Mouse (Mus musculus) retina, postnatal 1 day (tissue): ENCODE measurements at regions not wholly inside any gene's neighbourhood (a gene's known extent, or its start where the extent isn't known, plus 50 kb on each side); places are given as distances from the start of the nearest gene placed in this dataset.

Experiments used
- DNase-seq: peaks from one replicate; pipeline ENCODE4 v3.0.0-alpha.2; 2012

GRCm38 (mm10) chr11:64369516-64369915 lies 65.6 kb upstream of the Hs3st3a1 start:
- DNase-seq = peak; percentile 13

GRCm38 (mm10) chr11:64335456-64335855 lies 99.7 kb upstream of the Hs3st3a1 start:
- DNase-seq = no peak

GRCm38 (mm10) chr11:64332406-64332805 lies 102.7 kb upstream of the Hs3st3a1 start:
- DNase-seq = no peak

GRCm38 (mm10) chr11:64331811-64332210 lies 103.3 kb upstream of the Hs3st3a1 start:
- no peak for DNase-seq

- DNase-seq = no peak
Observed at GRCm38 (mm10) chr11:64329129-64329528, 106.0 kb upstream of the Hs3st3a1 start.

DNA sequence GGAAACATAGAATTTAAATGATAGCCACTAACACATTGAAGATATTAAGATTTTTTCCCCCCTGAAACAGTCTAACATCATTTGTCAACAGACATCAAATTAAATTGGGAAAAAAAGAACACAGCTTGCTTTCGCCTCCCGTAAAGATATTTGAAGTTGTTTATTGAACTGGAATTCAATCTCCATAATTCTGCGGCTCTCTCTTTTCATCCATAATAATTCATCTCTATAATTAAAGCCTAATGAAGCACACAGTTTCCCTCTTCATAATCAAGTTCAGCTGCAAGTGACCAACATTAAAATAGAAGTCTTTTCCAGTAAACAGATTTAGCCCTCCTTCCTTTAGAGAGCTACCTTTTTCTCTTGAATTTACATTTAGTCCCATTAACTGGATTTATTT lies 107.4 kb upstream of the Hs3st3a1 start:
- peak; percentile 72 for DNase-seq

- no peak for DNase-seq
Observed at GRCm38 (mm10) chr11:64326646-64327045, 108.5 kb upstream of the Hs3st3a1 start.

DNA sequence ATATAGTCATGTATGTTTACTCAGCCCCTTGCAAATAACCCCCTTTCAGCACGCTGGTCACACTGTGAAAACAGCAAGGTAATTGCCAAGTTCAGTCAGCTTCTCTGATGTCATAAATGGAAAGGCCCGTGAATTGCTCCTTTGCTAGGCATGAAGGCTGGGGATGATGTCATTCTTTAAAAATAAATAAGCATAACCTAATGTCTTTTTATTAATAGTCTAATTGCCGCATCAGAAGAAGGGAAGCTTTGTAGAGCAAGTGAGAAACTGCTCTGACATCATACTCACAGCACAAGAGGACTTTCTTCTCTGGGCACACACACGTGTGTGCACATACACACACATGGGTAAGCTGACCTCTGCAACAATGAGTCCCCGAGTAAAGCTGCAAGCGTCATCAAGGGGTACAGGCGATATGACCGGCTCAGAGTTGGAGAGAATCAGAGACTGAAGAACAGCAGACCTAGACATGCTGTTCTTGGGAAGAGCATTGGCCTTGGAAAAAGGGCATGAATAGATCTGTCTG lies 113.2 kb upstream of the Hs3st3a1 start:
- no peak for DNase-seq

DNA sequence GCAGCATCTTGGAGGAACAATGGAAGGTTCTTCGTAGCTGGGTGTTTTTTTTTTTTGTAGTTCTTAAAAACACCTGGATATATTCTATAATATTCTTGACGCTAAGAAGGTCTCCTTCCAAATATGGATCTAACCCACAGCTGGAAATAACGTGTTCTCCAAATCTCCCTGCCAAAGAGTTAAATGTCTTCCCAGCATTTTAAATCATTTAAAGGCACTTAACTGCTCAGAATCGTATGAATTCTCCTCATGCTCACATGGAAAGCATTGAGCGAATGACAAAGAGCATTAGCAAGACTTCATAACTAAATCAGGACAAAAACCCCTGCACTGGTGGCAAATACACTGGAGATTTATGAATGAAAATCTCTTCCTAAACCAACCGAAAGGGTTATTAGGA lies 117.7 kb upstream of the Hs3st3a1 start:
- peak; percentile 18 for DNase-seq

GRCm38 (mm10) chr11:64314997-64315396 lies 120.1 kb upstream of the Hs3st3a1 start:
- DNase-seq = no peak

DNA sequence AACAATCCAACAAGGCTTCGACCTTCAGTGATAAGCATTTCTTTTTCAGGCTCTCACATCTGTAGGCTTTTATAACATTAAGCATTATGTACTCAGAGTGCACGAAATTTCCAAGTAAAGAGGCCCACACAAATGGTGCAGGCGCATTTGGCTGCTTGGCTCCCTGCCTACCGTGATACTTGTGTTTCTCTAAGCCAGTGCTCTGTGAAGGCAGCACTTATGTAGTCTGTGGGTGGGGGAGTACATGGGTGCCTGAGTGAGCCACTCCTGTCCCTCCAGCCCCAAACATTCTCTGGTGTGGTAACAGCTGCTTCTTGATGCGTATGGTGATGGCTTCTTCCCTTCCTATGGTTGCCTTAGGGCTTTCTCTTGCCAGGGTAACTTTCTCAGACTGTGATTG lies 121.9 kb upstream of the Hs3st3a1 start:
- DNase-seq = no peak

DNA sequence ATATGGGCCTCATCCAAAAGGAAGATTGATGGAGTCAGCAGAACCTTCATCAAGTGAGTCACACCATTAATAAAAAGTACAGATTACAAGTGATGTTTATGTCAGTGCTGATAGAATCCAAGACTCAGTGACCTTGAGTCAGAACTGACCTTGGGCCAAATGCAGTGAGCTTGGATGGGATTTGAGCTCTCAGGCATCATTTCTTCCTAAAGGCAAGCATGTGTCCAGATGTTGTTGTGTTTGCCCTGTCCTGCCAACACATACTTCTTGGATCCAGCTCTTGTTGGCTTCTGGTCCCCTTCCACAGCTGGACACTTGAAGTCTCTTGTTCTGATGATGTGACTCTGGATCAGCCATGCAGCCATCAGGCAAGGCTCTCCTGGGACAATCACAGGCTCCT lies 125.3 kb upstream of the Hs3st3a1 start:
- DNase-seq = no peak

DNA sequence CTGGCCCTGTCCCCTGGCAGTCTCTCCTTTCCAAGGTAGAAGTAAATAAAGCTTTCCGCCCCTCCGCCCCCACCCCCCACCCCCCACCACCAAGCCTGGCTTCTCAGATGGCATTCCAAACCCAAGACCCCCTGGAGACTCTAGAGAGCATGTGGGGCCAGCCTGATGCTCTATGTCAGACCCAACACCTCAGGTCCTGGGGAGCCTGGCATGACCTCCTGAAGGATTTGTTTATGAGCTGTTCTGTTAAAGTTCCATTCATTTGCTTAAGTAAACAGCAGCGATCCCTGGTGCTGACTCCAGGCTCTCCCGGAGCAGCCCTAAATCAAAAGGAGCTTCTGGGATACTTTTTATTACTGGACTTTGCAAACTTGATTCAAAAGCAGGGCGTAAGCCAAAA lies 137.3 kb upstream of the Hs3st3a1 start:
- DNase-seq = no peak

- DNase-seq = no peak
Observed at GRCm38 (mm10) chr11:64288236-64288635, 146.9 kb upstream of the Hs3st3a1 start.

GRCm38 (mm10) chr11:64287499-64287898 lies 147.6 kb upstream of the Hs3st3a1 start:
- no peak for DNase-seq

DNA sequence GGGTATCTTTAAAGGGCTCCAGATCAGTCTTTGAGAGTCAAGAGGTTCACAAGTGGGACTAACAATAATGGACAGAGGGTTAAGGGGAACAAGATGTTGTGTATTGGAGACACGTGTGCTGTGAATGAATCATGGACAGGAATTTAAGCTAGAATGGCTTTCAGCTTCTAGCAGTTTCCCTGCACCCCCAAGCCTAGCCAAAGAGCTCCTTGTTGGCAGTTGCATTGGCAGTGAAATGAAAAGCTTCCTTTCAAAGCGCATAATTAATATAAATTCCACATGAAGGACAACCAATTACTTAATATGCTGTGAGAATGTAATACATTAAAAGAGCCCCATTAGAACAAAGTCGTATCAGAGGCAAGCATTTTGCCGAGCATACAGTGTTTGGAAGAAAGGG lies 153.4 kb upstream of the Hs3st3a1 start:
- DNase-seq = no peak

- DNase-seq = peak; percentile 72
Observed at GRCm38 (mm10) chr11:64278259-64279003, 156.7 kb upstream of the Hs3st3a1 start.

DNA sequence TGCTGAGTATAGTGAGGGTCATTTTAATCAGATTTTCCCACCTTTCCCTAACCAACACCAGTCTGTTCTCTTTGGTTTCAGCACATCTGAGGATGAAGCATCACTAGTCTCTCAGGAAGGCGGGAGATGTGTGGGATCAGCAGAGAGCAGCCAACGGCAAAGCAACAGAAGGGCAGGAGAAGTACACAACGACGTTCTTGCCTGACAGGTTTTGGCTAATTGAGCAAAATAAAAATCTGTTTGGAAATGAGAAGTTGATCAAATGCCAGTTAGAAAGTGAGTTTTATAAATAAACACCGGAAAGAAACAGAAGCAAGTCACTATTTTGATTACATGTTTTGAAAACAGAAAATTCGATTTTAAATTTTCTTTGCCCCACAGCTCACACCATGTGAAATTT lies 161.4 kb upstream of the Hs3st3a1 start:
- DNase-seq = no peak

DNA sequence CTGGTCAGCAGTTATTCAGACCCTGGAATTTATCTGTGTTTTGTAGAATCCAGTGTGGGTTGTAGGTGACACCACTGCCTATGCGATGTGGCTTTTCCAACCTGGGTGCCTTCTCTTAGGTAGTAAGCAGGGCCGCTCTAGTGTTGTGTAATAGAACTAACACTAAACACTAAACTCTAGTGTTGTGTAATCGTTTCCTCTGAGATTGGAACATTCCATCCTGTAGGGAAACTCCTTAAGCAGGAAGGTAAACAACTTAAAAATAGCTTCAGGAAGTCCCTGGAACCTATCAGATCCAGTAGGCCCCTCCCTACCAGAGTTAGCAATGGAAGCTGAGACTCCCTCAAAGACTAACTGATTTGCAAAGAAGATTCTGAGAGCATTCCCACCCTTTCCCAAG lies 161.9 kb upstream of the Hs3st3a1 start:
- no peak for DNase-seq

- DNase-seq = no peak
Observed at GRCm38 (mm10) chr11:64268121-64268520, 167.0 kb upstream of the Hs3st3a1 start.

DNA sequence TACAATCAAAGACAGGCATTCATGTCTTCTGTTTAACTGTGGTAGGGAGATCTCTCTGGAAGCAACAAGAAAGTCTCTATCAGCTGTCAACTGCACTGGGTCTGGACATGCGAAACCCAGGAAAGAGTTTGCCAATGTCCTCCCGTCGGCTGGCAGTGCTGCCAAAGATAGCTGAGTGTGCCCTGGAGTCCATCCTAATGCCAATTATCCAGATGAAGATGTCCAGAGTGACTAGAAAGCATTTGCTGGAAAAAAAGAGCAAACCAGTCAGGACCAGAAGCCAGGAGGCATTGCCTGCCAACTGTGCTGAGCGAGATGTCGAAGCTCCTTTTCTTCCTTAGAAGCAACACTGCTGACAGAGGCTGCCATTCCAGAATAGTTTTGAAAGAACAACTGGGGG lies 167.6 kb upstream of the Hs3st3a1 start:
- no peak for DNase-seq

GRCm38 (mm10) chr11:64253517-64254385 lies 174.5 kb upstream of the Cox10 start:
- no peak for DNase-seq

- no peak for DNase-seq
Observed at GRCm38 (mm10) chr11:64236873-64237272, 157.6 kb upstream of the Cox10 start.

GRCm38 (mm10) chr11:64230071-64230470 lies 150.8 kb upstream of the Cox10 start:
- no peak for DNase-seq
